Mouse (Mus musculus) ES-Bruce4 (cell line): ENCODE results near the gene Hist1h1a. TPM values are rescaled to one million over a fixed set of nuclear protein-coding genes. Genes with fewer than 3 reads are reported as not detected.

ENCODE experiments used
- H3K27ac ChIP-seq: 2 replicates; pipeline ENCODE4 v1.5.1; 2012; ENCODE audit warnings: low read length, inconsistent platforms; ENCODE audit not compliant: insufficient read depth
- H3K27me3 ChIP-seq: 2 replicates; pipeline ENCODE4 v1.6.1; 2012; ENCODE audit warnings: mild to moderate bottlenecking, low read length, inconsistent platforms; ENCODE audit not compliant: control insufficient read depth, poor library complexity, insufficient read depth, severe bottlenecking
- H3K36me3 ChIP-seq: 2 replicates; pipeline ENCODE4 v1.6.1; 2012; ENCODE audit warnings: inconsistent platforms, mild to moderate bottlenecking, low read length, moderate library complexity; ENCODE audit not compliant: control insufficient read depth, poor library complexity, insufficient read depth, severe bottlenecking
- H3K4me1 ChIP-seq: one replicate; pipeline ENCODE4 v1.8.1; 2011; ENCODE audit warnings: low read length; ENCODE audit not compliant: control insufficient read depth, insufficient read depth
- H3K4me3 ChIP-seq: 2 replicates; pipeline ENCODE4 v1.5.1; 2011; ENCODE audit warnings: low read depth, mild to moderate bottlenecking, low read length
- H3K9ac ChIP-seq: 2 replicates; pipeline ENCODE4 v1.6.1; 2012; ENCODE audit warnings: low read depth, mild to moderate bottlenecking, inconsistent platforms; ENCODE audit not compliant: poor library complexity, severe bottlenecking
- H3K9me3 ChIP-seq: replicated peaks from 2 replicates; pipeline ENCODE4 v1.6.1; 2012; ENCODE audit warnings: mild to moderate bottlenecking, low read length, inconsistent platforms; ENCODE audit not compliant: control insufficient read depth, poor library complexity, insufficient read depth, severe bottlenecking
- CTCF ChIP-seq: IDR thresholded peaks from one replicate; pipeline ENCODE4 v1.8.1; 2011; ENCODE audit warnings: low read depth, low read length
- EP300 ChIP-seq: IDR thresholded peaks from 2 replicates; pipeline ENCODE4 v1.6.1; 2011; ENCODE audit warnings: low read depth, low read length; ENCODE audit not compliant: insufficient read depth
- POLR2A ChIP-seq: IDR thresholded peaks from one replicate; pipeline ENCODE4 v1.8.1; 2011; ENCODE audit warnings: low read length; ENCODE audit not compliant: insufficient read depth
- polyA plus RNA-seq: library from polyadenylated mRNA; stranded (reverse); fragments of >200 nt; gene quantifications from 2 replicates; pipeline ENCODE4 v1.2.4, GENCODE M21; 2011; ENCODE audit warnings: low read depth; ENCODE audit not compliant: missing spikeins, insufficient read depth, insufficient read length

The Hist1h1a gene
- polyA plus RNA-seq, 1 experiment = 7.8 TPM

GRCm38 (mm10) chr13:23738041-23738440 is 25.4 kb upstream of the Hist1h1a start:
- peak overlapping the region; percentile 85 for H3K27ac ChIP-seq

GRCm38 (mm10) chr13:23738677-23739068 is 24.8 kb upstream of the Hist1h1a start, which contains the start of gene Hist1h1c:
Gene Hist1h1c (plus strand): TSS chr13:23738808.
- peak within 1 kb of the TSS; percentile 90 for H3K27ac ChIP-seq
- H3K9me3 ChIP-seq = no peaks in the 10 kb centered on the region
- TF ChIP-seq CTCF (no peak), POLR2A (peak; percentile 98)
- H3K36me3 ChIP-seq = no peaks in the 10 kb centered on the region
- peak within 1 kb of the TSS; percentile 85 for H3K9ac ChIP-seq
- peak within 1 kb of the TSS; percentile 74 for H3K4me3 ChIP-seq
- H3K4me1 ChIP-seq = no peaks in the 10 kb centered on the region
- H3K27me3 ChIP-seq = no peaks in the 10 kb centered on the region

More at GRCm38 (mm10) chr13:23738041-23738440, 25.4 kb upstream of the Hist1h1a start:
- TF ChIP-seq CTCF (no peak), POLR2A (no peak), EP300 (no peak)
- peak overlapping the region; percentile 85 for H3K9ac ChIP-seq
- no peaks in the 10 kb centered on the region for H3K4me1 ChIP-seq
- no peaks in the 10 kb centered on the region for H3K36me3 ChIP-seq
- no peak overlapping the region for H3K4me3 ChIP-seq
- H3K27me3 ChIP-seq = no peaks in the 10 kb centered on the region
- no peaks in the 10 kb centered on the region for H3K9me3 ChIP-seq

GRCm38 (mm10) chr13:23739069-23739921 is 24.2 kb upstream of the Hist1h1a start:
- TF ChIP-seq EP300 (peak; percentile 84), CTCF (no peak), POLR2A (peak; percentile 99)

GRCm38 (mm10) chr13:23739922-23740252 is 23.6 kb upstream of the Hist1h1a start:
- TF ChIP-seq POLR2A (no peak), EP300 (no peak), CTCF (no peak)
- no peaks in the 10 kb centered on the region for H3K4me1 ChIP-seq
- no peaks in the 10 kb centered on the region for H3K36me3 ChIP-seq
- peak overlapping the region; percentile 90 for H3K27ac ChIP-seq
- no peaks in the 10 kb centered on the region for H3K27me3 ChIP-seq
- H3K9ac ChIP-seq = peak overlapping the region; percentile 83
- H3K9me3 ChIP-seq = no peaks in the 10 kb centered on the region
- H3K4me3 ChIP-seq = peak overlapping the region; percentile 74

More at GRCm38 (mm10) chr13:23739069-23739921, 24.2 kb upstream of the Hist1h1a start:
- Histone ChIP-seq H3K9ac (peak overlapping the region; percentile 83), H3K36me3 (no peaks in the 10 kb centered on the region), H3K27me3 (no peaks in the 10 kb centered on the region), H3K27ac (peak overlapping the region; percentile 90), H3K4me1 (no peaks in the 10 kb centered on the region), H3K9me3 (no peaks in the 10 kb centered on the region), H3K4me3 (peak overlapping the region; percentile 74)

- Histone ChIP-seq H3K9me3 (no peaks in the 10 kb centered on the region), H3K36me3 (no peaks in the 10 kb centered on the region), H3K4me1 (no peaks in the 10 kb centered on the region), H3K9ac (peak overlapping the region; percentile 83), H3K27me3 (no peaks in the 10 kb centered on the region), H3K4me3 (peak overlapping the region; percentile 74), H3K27ac (peak overlapping the region; percentile 90)
- TF ChIP-seq EP300 (no peak), CTCF (no peak), POLR2A (no peak)
Measured at GRCm38 (mm10) chr13:23740256-23740840, 23.1 kb upstream of the Hist1h1a start.

GRCm38 (mm10) chr13:23740910-23741309 is 22.6 kb upstream of the Hist1h1a start:
- Histone ChIP-seq H3K4me1 (no peaks in the 10 kb centered on the region), H3K9me3 (no peaks in the 10 kb centered on the region), H3K27ac (peak overlapping the region; percentile 91), H3K36me3 (no peaks in the 10 kb centered on the region), H3K9ac (peak overlapping the region; percentile 83), H3K4me3 (no peak overlapping the region), H3K27me3 (no peaks in the 10 kb centered on the region)
- no peak for TF ChIP-seq CTCF
- TF ChIP-seq EP300 = no peak
- TF ChIP-seq POLR2A = no peak
